Mouse (Mus musculus): ENCODE results near the gene Dab2ip.

Dab2ip gene

DNA sequence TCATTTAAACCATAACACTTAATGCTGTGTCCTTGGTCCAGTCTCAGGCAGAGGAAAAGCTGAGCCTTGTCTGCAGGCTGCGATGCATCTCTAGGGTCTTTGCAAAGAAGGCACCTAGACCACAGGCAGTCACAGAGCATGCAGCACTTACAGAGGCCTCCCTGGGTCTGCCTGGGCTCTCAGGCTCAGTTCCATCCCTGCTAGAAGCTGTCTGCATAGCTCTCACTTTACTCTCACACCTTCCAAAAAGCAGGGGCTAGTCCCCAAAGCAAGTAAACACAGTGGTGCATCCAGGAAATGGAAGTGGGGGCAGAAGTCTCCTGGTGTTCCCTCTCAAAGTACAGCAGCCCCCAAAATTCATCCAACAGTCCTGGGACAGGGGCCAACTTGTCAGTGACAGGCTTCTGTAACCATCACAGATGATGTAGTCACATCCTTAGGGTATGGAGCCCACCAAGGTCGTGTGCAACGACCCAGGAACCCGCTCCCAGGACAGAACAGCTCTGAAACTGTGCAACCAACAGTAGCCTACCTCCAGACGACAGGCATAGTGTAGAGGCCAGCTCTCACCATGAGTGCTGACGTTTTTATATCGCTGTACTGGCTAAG is 192.6 kb downstream of the Dab2ip start:
- DNase-seq (ENCODE audit: low read depth, low spot score): no peak

DNA sequence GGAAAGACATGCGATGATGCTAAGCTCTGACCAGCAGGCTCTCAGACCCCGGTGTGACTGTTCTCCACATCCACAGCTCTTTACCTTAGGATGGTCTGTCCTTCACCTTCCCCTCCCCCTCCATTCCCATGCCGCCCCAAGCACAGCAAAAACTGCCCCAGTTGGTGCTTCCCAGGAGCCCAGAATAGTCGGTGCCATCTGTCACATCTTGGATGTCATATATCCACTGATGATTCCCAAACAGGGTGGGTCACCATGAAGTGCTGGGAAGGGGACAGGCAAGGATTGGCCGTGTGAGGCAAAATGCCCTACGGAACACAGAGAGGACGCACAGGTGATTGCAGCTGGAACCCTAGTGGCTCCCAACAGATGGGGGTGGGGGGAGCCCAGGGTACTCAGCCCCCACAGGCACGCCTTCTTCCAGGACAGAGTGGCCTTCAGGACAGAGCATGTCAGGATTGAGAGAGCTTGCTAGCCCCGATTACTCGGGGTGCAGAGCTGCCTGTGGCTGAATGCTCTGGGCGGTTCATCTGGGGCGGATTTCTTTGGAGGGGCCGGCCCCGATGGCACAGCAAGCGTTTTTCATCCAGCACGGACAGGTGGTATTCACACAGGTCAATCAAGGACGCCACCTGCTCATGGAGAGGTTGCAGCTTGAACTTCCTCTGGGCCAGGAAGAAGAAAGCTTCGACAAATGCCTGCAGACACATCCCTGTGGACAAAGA is 193.9 kb downstream of the Dab2ip start:
- no peak for DNase-seq (ENCODE audit: low read depth, low spot score)

DNA sequence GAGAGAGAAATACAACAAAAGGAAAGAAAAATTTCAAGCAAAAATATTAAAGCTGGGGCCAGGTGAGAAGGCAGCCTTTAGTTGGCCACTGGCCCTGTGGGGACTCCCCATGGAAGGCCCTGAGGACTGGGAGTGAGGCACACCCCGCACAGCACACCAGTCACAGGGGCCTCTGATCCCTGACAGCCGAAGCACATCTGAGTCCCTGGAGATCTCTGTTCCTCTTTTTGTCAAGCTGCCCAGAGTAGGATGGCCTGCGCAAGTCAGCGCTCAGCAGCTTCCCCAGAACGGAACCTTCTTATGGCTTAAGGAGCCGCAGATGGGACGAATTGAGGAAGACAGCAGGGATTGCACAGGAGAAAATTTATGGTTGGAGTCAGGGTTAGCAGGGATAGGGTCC is 198.4 kb downstream of the Dab2ip start:
- no peak for DNase-seq (ENCODE audit: low read depth, low spot score)

DNA sequence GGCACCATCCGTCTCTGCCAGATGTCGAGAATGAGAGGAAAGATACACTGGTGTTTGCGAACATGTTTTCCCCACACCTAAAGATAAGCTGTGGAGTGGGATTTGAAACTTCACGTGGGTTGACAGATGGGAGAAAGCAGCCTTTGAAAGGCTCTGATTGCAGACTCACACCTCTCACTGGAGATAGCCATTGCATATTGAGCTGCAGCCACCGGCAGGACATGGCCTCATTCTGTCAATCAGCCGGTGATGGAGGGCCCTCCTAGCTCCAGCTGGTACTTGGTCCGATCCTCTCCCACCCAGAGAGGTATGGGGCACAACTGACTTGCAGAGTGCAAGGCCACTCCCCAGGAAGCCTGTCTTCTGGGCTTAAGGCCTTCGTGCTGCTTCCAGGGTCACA is 202.3 kb downstream of the Dab2ip start:
- no peak for DNase-seq (ENCODE audit: low read depth, low spot score)

DNA sequence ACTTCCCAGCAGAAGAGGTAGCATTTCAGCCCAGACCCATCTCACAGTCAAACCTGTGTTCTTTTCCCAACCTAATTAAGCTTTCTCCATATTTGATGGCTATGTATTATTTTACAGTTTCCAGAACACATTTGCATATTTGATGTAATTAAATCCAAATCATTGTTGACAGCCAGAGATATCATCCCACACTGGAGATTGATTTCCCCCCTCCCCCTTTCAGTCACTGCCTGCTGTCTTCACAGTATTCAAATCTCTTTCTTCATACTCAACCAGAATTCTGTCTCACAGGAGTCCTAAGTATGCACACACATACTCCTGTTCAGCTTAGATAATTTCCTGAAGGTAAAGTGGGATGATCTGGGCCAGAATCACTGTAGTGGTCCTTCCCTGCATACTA is 202.8 kb downstream of the Dab2ip start:
- no peak for DNase-seq (ENCODE audit: low read depth, low spot score)

DNA sequence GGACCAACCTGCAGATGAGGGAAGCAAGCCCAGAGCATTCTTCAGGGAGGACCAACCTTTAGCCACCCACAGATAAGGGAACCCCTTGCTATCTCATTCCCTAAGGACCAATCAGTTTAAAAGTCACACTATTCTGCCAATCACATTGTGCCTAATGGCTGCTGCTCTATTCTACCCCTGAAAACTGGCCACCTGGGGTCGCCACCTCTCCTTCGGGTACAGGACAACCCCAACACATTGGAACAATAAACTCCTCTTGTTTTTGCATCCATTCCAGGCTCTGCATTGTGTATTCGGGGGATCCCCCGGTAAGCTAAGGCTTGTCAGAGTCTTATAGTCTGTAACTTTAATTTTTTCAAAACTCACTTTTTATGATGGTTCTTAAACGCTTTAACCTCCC is 203.4 kb downstream of the Dab2ip start:
- no peak for DNase-seq (ENCODE audit: low read depth, low spot score)

DNA sequence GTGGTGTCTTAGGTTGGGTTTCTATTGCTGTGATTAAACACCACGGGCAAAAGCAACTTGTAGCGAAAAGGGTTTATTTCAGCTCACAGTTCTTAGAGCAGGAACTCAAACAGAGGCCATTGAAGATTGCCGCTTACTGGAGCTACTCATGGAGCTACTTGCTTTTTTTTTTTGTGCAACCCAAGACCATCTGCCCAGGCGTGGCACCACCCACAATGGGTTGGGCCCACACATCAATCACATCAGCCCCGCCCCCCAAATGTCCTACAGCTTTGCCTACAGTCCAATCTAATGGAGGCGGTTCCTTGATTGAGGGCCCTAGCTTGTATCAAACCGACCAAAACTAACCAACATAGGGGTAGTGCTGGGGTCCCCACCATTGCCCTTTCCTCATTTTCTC is 205.8 kb downstream of the Dab2ip start:
- DNase-seq (ENCODE audit: low read depth, low spot score): peak; percentile 54

DNA sequence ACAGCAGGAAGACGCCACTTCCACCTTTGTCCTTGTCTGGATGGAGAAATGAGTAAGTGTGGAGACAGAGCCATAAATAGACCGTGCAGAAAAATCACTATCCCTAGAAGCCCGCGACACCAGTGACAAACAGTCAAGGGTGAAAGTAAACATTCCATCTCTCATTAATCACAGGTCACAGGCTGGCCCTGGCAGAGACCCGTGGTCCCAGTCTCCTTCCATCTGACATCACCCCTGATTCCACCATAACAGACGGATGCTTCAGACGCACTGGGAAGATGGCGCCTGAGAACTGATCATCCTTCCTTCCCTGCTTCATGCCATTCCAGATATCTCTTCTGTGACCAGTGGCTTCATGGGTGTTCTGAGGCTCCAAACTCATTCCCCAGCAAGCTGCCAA is 206.3 kb downstream of the Dab2ip start:
- DNase-seq (ENCODE audit: low read depth, low spot score): no peak

DNA sequence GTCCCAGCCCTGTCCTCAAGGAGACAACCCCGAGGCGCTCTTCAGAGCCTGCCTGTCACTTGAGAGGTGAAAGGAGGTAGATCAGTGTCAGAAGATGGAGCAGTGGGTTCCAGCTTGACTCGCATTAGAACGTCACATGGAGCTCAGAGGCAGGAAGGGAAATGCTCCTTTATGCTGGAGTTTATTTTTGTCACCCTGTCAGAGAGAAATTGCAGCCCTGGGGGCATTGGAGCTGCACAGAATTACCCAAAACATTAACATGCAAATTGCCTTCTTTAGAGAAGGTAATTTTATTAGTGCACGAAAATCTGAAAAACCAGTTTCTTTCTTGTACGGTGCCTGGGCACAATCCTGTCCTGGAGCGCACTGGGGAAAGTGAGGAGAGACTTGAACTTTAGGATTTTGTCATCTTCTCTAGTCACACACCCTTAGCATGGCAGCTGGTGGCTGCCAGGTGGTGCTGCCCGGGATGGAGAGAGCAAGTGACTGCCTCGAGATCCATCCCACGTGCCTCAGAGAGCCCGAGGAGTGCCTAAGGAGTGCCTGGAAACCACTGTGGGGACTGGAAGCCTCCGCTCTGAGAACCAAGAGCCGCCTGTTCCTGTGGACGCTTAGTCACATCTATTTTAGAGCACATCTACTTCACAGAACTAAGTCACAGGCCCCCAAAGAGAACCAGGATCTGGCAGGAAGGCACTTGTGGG is 209.9 kb downstream of the Dab2ip start:
- DNase-seq (ENCODE audit: low read depth, low spot score): no peak

DNA sequence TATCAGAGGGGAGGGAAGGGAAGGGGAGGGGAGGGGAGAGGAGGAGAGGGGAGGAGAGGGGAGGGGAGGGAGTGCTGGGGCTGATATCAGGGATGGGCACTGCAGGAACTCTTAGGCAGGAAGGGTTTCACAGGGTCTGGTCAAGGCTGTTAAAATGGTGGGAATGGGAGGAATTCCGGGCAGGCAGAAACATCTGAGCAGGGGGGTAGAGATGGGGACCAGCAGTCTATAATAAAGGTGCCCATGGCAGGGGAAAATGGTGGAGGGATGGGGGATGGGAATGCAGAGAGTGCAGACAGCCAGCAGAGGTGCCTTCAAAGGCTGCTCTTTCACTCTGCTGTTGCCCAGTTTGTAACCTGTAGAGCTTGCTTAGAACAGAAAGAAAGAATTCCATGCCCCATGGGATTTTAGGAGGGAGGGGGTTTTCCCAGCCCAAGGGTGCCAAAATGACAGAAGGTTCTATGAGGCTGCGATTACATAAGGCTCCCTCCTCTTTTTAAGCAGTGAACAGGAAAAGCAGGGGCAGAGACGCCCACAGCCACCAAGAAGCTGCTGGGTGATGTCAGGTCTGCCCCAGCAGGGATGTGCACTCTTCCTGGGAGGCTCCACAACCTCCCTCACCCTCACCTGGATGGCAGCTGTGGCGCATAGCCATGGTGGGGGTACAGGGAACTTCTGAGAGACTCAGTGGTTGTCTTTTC is 210.6 kb downstream of the Dab2ip start:
- DNase-seq (ENCODE audit: low read depth, low spot score): no peak

DNA sequence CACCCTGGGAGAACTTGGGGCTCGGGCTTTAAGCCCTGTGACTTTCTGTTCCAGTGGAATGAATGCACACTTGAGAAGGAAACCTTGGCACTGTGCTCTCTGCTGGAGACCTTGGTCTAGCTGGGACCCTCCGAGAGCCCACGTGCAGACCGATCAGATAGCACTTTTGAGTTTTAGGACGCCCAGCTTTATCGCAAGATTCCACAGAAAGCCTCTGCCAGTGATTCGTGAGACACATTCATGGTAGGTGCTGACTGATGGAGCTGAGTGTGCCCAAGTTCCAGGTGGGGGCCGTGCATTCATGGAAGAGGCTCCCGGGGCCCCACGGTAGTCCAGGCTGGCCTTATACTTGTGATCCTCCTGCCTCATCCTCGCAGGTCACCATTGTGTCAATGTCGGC is 211.3 kb downstream of the Dab2ip start:
- no peak for DNase-seq (ENCODE audit: low read depth, low spot score)

DNA sequence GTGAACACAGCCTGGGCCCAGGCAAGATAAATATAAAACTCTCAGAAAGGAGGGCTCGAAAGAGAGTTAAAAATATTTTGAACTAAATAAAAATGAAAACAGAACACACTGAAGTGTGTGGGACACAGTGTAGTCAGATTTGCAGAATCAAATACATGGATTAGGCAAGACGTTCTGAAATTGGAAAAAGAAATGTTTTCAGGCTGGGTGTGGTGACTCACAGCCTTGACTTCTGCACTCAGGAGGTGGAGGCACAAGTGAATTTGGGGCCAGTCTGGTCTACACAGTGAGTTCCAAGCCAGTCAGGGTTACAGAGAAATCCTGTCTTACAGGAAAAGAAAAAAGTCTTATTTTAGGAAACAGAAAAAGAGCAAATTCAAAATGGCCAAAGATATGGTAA is 212.5 kb downstream of the Dab2ip start:
- DNase-seq (ENCODE audit: low read depth, low spot score): no peak

DNA sequence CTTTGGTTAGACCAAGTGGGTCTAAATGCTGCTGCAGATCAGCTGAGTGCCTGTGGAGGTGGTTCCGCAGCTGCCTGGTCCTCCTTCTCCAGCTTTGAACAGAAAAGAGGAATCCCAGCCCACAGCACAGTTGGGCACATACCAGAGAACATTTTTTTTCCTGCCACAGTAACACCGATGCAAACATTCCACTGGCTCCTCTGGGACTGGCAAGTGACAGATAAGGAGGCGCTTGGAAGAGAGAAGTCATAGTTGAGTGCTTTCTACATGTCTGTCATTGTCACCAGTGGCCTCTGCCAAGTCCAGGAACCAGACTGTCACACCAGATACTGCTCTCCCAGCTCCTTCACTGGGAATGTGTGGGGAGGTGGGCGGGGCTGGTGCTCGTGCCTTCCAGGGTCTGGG is 217.6 kb downstream of the Dab2ip start:
- no peak for DNase-seq (ENCODE audit: low read depth, low spot score)

DNA sequence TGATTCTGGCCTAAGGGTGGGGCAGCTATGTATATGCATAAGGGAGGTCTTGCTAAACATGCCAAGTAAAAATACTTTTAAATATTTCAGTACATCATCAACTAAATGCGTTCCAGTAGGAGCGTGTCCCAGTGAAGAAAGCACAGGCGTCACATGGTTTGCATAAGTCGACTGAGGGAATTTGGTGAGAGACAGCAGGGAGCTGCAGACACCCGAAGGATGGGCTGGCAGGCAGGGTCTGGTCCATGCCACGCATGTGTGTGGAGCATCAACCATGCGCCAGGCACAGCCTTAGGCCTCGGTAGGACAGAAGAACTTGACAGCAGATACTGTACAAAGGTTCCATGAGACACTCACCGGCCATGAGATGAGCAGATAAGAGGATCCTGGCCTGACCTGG is 218.9 kb downstream of the Dab2ip start:
- no peak for DNase-seq (ENCODE audit: low read depth, low spot score)

DNA sequence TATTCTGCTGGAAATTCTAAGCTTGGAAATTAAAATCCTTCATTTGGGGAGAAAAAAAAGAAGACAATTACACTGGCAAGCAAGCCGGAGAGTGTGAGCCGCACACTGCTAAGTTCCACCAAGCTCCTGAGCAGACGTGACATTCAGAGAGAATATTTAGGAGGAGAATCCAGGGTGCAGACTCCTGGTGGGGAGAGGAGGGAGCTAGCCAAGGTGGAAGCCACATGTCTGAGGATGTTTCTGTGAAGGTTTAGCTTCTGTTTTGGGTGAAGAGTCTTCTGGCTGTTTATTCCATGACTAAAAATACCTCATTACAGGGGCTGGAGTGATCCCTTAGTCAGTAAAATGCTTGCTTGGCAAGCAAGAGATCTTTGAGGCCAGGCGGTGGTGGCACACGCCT is 221.2 kb downstream of the Dab2ip start:
- no peak for DNase-seq (ENCODE audit: low read depth, low spot score)
